In genomic region chr16:34923630-34924029, GRCm38 (mm10) we compare ENCODE assay signal across 17 mouse cellular contexts.
DNase-seq lines count a peak whose midpoint lies in the region; ATAC-seq and TF ChIP-seq lines count a peak whose summit lies in the region.
"Had no signal": no experiment of that assay in that cellular context is flagged by ENCODE, and none has a peak within 500 bp of the region (broad histone marks: within the 10 kb centered on the region; RNA-seq: fewer than 3 reads in every experiment).

No protein-coding gene starts in this region.

- no peak for DNase-seq in heart, postnatal 36 days
- no peak for DNase-seq in liver, adult 2 months (ENCODE audit: extremely low read depth, low read depth, low spot score)
- DNase-seq: adrenal gland, postnatal 14 days; cerebellum, adult 9-10 months; thymus, postnatal 14 days had no signal

- TF ChIP-seq POLR2A in liver, adult 2 months (IDR thresholded peaks at IDR 0.05; ENCODE audit: extremely low read depth, insufficient read depth, low read length): no peak

- no peaks in the 10 kb centered on the region for H3K36me3 ChIP-seq in heart, embryonic 15.5 days
- H3K36me3 ChIP-seq in liver, adult 2 months (ENCODE audit: control insufficient read depth, insufficient read depth, low read length): no peaks in the 10 kb centered on the region
- H3K36me3 ChIP-seq in liver, embryonic 12.5 days: no peaks in the 10 kb centered on the region
- no peaks in the 10 kb centered on the region for H3K36me3 ChIP-seq in intestine, embryonic 15.5 days
- H3K36me3 ChIP-seq: forebrain, embryonic 12.5 days; G1E; limb, embryonic 10.5 days; liver, embryonic 15.5 days; neural tube, embryonic 13.5 days had no signal

- H3K4me1 ChIP-seq in heart, embryonic 15.5 days (replicated peaks): peaks cover 70% of the 10 kb centered on the region
- no peaks in the 10 kb centered on the region for H3K4me1 ChIP-seq in liver, adult 2 months (ENCODE audit: control insufficient read depth, insufficient read depth, low read length)
- H3K4me1 ChIP-seq in liver, embryonic 12.5 days: peaks cover 26% of the 10 kb centered on the region
- H3K4me1 ChIP-seq in brown adipose tissue, adult 24 weeks (ENCODE audit: control insufficient read depth, insufficient read depth, insufficient read length, low read length): peaks cover 25% of the 10 kb centered on the region
- peaks cover 70% of the 10 kb centered on the region for H3K4me1 ChIP-seq in intestine, embryonic 15.5 days (replicated peaks)

- TF ChIP-seq CTCF in liver, adult 2 months (IDR thresholded peaks at IDR 0.05; ENCODE audit: low read depth, low read length): no peak

- WGBS in heart, embryonic 15.5 days: 52% methylated on average over 9 of the region's 9 CpGs
- 77% methylated on average over 9 of the region's 9 CpGs for WGBS in liver, adult 2 months
- 42% methylated on average over 9 of the region's 9 CpGs for WGBS in liver, embryonic 12.5 days (ENCODE audit: insufficient replicate concordance)
- 48% methylated on average over 9 of the region's 9 CpGs for WGBS in intestine, embryonic 15.5 days

- peaks cover 37% of the 10 kb centered on the region for H3K27me3 ChIP-seq in heart, embryonic 15.5 days
- no peaks in the 10 kb centered on the region for H3K27me3 ChIP-seq in liver, adult 2 months (ENCODE audit: control insufficient read depth, insufficient read depth, low read length)
- peaks cover 4% of the 10 kb centered on the region; the same call in 1 of the 2 replicates for H3K27me3 ChIP-seq in liver, embryonic 12.5 days (replicated peaks)
- no peaks in the 10 kb centered on the region for H3K27me3 ChIP-seq in intestine, embryonic 15.5 days (replicated peaks)
- H3K27me3 ChIP-seq: embryonic facial prominence, embryonic 15.5 days; forebrain, embryonic 12.5 days; liver, embryonic 15.5 days; neural tube, embryonic 13.5 days had no signal

- peak overlapping the region; percentile 25; the same call in 1 of the 2 replicates for H3K4me2 ChIP-seq in heart, embryonic 15.5 days
- no peak overlapping the region for H3K4me2 ChIP-seq in liver, embryonic 12.5 days
- peak overlapping the region; percentile 59 for H3K4me2 ChIP-seq in intestine, embryonic 15.5 days (replicated peaks)
- H3K4me2 ChIP-seq: embryonic facial prominence, embryonic 15.5 days; forebrain, embryonic 12.5 days; hindbrain, embryonic 14.5 days; liver, embryonic 15.5 days; neural tube, embryonic 13.5 days had no signal

- no peaks in the 10 kb centered on the region for H3K9me3 ChIP-seq in heart, embryonic 15.5 days (replicated peaks)
- no peaks in the 10 kb centered on the region for H3K9me3 ChIP-seq in liver, embryonic 12.5 days (replicated peaks)
- no peaks in the 10 kb centered on the region for H3K9me3 ChIP-seq in intestine, embryonic 15.5 days
- H3K9me3 ChIP-seq: embryonic facial prominence, embryonic 15.5 days; forebrain, embryonic 12.5 days; G1E; limb, embryonic 10.5 days; liver, embryonic 15.5 days; neural tube, embryonic 13.5 days had no signal

- H3K27ac ChIP-seq in heart, embryonic 15.5 days: peak overlapping the region; percentile 77; the same call in 1 of the 2 replicates
- H3K27ac ChIP-seq in liver, adult 2 months (replicated peaks; ENCODE audit: insufficient read depth, low read depth, low read length): no peak overlapping the region
- no peak overlapping the region for H3K27ac ChIP-seq in liver, embryonic 12.5 days
- peak overlapping the region; percentile 66; the same call in 1 of the 2 replicates for H3K27ac ChIP-seq in brown adipose tissue, adult 24 weeks (replicated peaks; ENCODE audit: low read depth, low read length)
- H3K27ac ChIP-seq in intestine, embryonic 15.5 days: 0 out of 2 replicates have a peak overlapping the region, but pooled peaks have one; percentile 9
- H3K27ac ChIP-seq: embryonic facial prominence, embryonic 15.5 days; forebrain, embryonic 12.5 days; hindbrain, embryonic 14.5 days; liver, embryonic 15.5 days; neural tube, embryonic 13.5 days had no signal

- intact Hi-C loops in heart, postnatal 36 days (cut with DNase I): no loop called here

- peak overlapping the region; percentile 21; the same call in 1 of the 2 replicates for H3K4me3 ChIP-seq in heart, embryonic 15.5 days
- 0 out of 2 replicates have a peak overlapping the region, but pooled peaks have one; percentile 19 for H3K4me3 ChIP-seq in liver, adult 2 months (ENCODE audit: insufficient read depth, low read depth, low read length)
- H3K4me3 ChIP-seq in liver, embryonic 12.5 days: no peak overlapping the region
- peak overlapping the region; percentile 10; the same call in 1 of the 2 replicates for H3K4me3 ChIP-seq in brown adipose tissue, adult 24 weeks (ENCODE audit: insufficient read depth, low read depth, low read length)
- H3K4me3 ChIP-seq in intestine, embryonic 15.5 days (replicated peaks): peak overlapping the region; percentile 39
- H3K4me3 ChIP-seq: embryonic facial prominence, embryonic 15.5 days; forebrain, embryonic 12.5 days; limb, embryonic 10.5 days; liver, embryonic 15.5 days; neural tube, embryonic 13.5 days had no signal

- H3K9ac ChIP-seq in heart, embryonic 15.5 days: peak overlapping the region; percentile 24; the same call in 1 of the 2 replicates
- H3K9ac ChIP-seq in liver, adult 2 months (ENCODE audit: low read depth, low read length): peak overlapping the region; percentile 39; the same call in 1 of the 2 replicates
- H3K9ac ChIP-seq in liver, embryonic 12.5 days: no peak overlapping the region
- peak overlapping the region; percentile 40 for H3K9ac ChIP-seq in intestine, embryonic 15.5 days
- H3K9ac ChIP-seq: embryonic facial prominence, embryonic 15.5 days; forebrain, embryonic 12.5 days; hindbrain, embryonic 14.5 days; liver, embryonic 15.5 days; neural tube, embryonic 13.5 days had no signal

- ATAC-seq in heart, embryonic 15.5 days (replicated peaks; ENCODE audit: insufficient number of reproducible peaks, insufficient read depth, low FRiP score, low read depth): no peak
- no peak for ATAC-seq in liver, embryonic 12.5 days
- ATAC-seq in intestine, embryonic 15.5 days: no peak
- ATAC-seq in erythroblast, adult 5-6 weeks (replicated peaks; ENCODE audit: low FRiP score, poor library complexity, severe bottlenecking): no peak

- no peaks in the 10 kb centered on the region for H3K79me2 ChIP-seq in liver, adult 2 months (ENCODE audit: control insufficient read depth, insufficient read depth, low read length)

Comparison
In these comparisons a context has a peak if more than half of its experiments do, and no peak if none do; other contexts are left out.
1. H3K27ac ChIP-seq: peak in heart, embryonic 15.5 days (single experiment), brown adipose tissue, adult 24 weeks (single experiment) and intestine, embryonic 15.5 days (single experiment); none in liver, adult 2 months (single experiment) and liver, embryonic 12.5 days (single experiment).